Comparison of ENCODE assay signal across 16 mouse cellular contexts in the genomic region with DNA sequence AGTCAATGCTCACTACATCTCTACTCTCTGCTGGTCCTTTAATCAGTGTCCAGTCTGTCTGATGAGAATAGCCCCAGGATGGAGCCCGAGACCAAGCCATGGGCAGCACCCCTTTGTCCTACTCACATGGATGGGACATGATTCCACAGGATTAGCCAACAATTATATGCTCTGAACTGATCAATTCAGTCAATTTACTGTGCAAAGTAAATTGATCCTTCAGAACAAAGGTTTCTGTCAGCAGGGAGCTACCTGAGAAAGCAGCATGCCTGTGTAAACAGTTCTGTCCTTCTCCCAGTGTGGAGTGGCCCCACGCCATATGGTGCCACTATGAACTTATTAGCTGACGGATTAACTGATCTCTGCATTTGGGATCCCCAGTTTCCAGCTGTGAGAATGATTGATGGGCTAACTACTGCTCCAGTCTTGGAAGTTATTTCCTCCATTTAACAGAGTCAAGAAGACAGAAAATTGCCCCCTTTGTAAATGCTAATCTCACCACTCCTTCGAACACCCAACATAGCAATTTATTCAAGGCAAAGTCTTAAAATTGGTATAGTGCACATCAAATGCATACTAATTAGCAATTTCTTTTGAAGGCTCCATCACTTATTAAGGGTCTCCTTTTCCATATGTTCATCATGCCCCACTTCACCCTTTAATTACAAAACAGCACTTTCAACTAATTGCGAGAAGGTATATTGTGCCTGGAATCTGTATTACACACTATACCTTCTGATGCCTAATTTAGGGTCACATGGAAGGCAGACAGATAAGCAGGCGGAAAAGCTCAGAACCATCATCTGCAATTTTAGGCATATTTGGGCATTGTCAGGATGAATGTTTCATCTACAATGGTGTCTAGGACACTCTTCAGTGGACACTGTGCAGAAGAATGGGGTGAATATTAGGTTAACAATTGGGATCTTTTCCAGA.
DNase-seq lines count a peak whose midpoint lies in the region; ATAC-seq and TF ChIP-seq lines count a peak whose summit lies in the region.
"Had no signal": no experiment of that assay in that cellular context is flagged by ENCODE, and none has a peak within 500 bp of the region (broad histone marks: within the 10 kb centered on the region; RNA-seq: fewer than 3 reads in every experiment).

No protein-coding gene starts in this region.

- no peak overlapping the region for H3K9ac ChIP-seq in hindbrain, postnatal 0 days (replicated peaks; ENCODE audit: low read length)
- no peak overlapping the region for H3K9ac ChIP-seq in forebrain, embryonic 16.5 days (replicated peaks; ENCODE audit: low read depth, low read length)
- H3K9ac ChIP-seq in midbrain, embryonic 15.5 days = no peak overlapping the region
- H3K9ac ChIP-seq: kidney, embryonic 15.5 days; liver, embryonic 14.5 days had no signal

- no peak overlapping the region for H3K4me2 ChIP-seq in hindbrain, postnatal 0 days (ENCODE audit: low read depth, low read length)
- H3K4me2 ChIP-seq in forebrain, embryonic 16.5 days (ENCODE audit: low read length) = no peak overlapping the region
- H3K4me2 ChIP-seq in midbrain, embryonic 15.5 days = no peak overlapping the region
- H3K4me2 ChIP-seq: kidney, embryonic 15.5 days had no signal

- peaks cover 4% of the 10 kb centered on the region; the same call in 1 of the 2 replicates for H3K27me3 ChIP-seq in hindbrain, embryonic 10.5 days (ENCODE audit: insufficient read depth, poor library complexity, severe bottlenecking)
- H3K27me3 ChIP-seq in hindbrain, postnatal 0 days (ENCODE audit: insufficient read depth, low read length) = no peaks in the 10 kb centered on the region
- H3K27me3 ChIP-seq in embryonic facial prominence, embryonic 10.5 days (replicated peaks; ENCODE audit: low read depth, poor library complexity, severe bottlenecking) = no peaks in the 10 kb centered on the region
- H3K27me3 ChIP-seq in forebrain, embryonic 16.5 days (replicated peaks; ENCODE audit: control insufficient read depth, insufficient read depth, low read length) = no peaks in the 10 kb centered on the region
- no peaks in the 10 kb centered on the region for H3K27me3 ChIP-seq in midbrain, embryonic 15.5 days (replicated peaks)
- H3K27me3 ChIP-seq: kidney, embryonic 15.5 days; Patski had no signal

- DNase-seq in hindbrain, embryonic 10.5 days (ENCODE audit: low spot score) = peak; percentile 16
- no peak for DNase-seq in hindbrain, postnatal 0 days (ENCODE audit: low spot score)
- DNase-seq in embryonic facial prominence, embryonic 10.5 days (ENCODE audit: low spot score) = peak; percentile 23
- no peak for DNase-seq in kidney, adult 8-10 months
- no peak for DNase-seq in thymus, postnatal 4 days
- DNase-seq in left cerebral cortex, postnatal 25 days (ENCODE audit: low spot score in 2 of 2) = no peak
- DNase-seq: cerebellum, adult 8-10 months; left cerebral cortex, postnatal 4 days; lung, postnatal 14 days had no signal

- no peak for TF ChIP-seq CTCF in hindbrain, postnatal 0 days (IDR thresholded peaks at IDR 0.05; ENCODE audit: low read depth)

- H3K27ac ChIP-seq in hindbrain, embryonic 10.5 days = no peak overlapping the region
- no peak overlapping the region for H3K27ac ChIP-seq in hindbrain, postnatal 0 days
- no peak overlapping the region for H3K27ac ChIP-seq in embryonic facial prominence, embryonic 10.5 days (replicated peaks)
- H3K27ac ChIP-seq in forebrain, embryonic 16.5 days (ENCODE audit: low read length) = peak overlapping the region; percentile 75
- H3K27ac ChIP-seq in midbrain, embryonic 15.5 days = no peak overlapping the region
- H3K27ac ChIP-seq: kidney, embryonic 15.5 days; liver, embryonic 14.5 days had no signal

- no peak for ATAC-seq in hindbrain, postnatal 0 days
- peak; percentile 87 for ATAC-seq in forebrain, embryonic 16.5 days
- 0 out of 2 replicates have a peak, but pooled peaks have one; percentile 60 for ATAC-seq in midbrain, embryonic 15.5 days (replicated peaks)
- ATAC-seq: inflammation-experienced regulatory T-cells, adult 6 months; Patski had no signal

- WGBS in hindbrain, embryonic 10.5 days = 48% methylated on average over 6 of the region's 6 CpGs
- WGBS in hindbrain, postnatal 0 days = 38% methylated on average over 6 of the region's 6 CpGs
- 43% methylated on average over 6 of the region's 6 CpGs for WGBS in embryonic facial prominence, embryonic 10.5 days
- WGBS in forebrain, embryonic 16.5 days = 7% methylated on average over 6 of the region's 6 CpGs
- 47% methylated on average over 6 of the region's 6 CpGs for WGBS in midbrain, embryonic 15.5 days

- no peak overlapping the region for H3K4me3 ChIP-seq in hindbrain, embryonic 10.5 days
- H3K4me3 ChIP-seq in hindbrain, postnatal 0 days (ENCODE audit: low read length) = no peak overlapping the region
- no peak overlapping the region for H3K4me3 ChIP-seq in embryonic facial prominence, embryonic 10.5 days
- no peak overlapping the region for H3K4me3 ChIP-seq in forebrain, embryonic 16.5 days (replicated peaks; ENCODE audit: low read length)
- no peak overlapping the region for H3K4me3 ChIP-seq in midbrain, embryonic 15.5 days
- H3K4me3 ChIP-seq: kidney, embryonic 15.5 days; myocyte had no signal

- no peaks in the 10 kb centered on the region for H3K36me3 ChIP-seq in hindbrain, embryonic 10.5 days
- no peaks in the 10 kb centered on the region for H3K36me3 ChIP-seq in hindbrain, postnatal 0 days (ENCODE audit: insufficient read depth, low read length)
- no peaks in the 10 kb centered on the region for H3K36me3 ChIP-seq in embryonic facial prominence, embryonic 10.5 days (replicated peaks)
- H3K36me3 ChIP-seq in forebrain, embryonic 16.5 days (ENCODE audit: control insufficient read depth, insufficient read depth) = no peaks in the 10 kb centered on the region
- no peaks in the 10 kb centered on the region for H3K36me3 ChIP-seq in midbrain, embryonic 15.5 days (replicated peaks)
- H3K36me3 ChIP-seq: kidney, embryonic 15.5 days had no signal

- no peaks in the 10 kb centered on the region for H3K9me3 ChIP-seq in hindbrain, embryonic 10.5 days
- H3K9me3 ChIP-seq in hindbrain, postnatal 0 days (ENCODE audit: low read length) = no peaks in the 10 kb centered on the region
- no peaks in the 10 kb centered on the region for H3K9me3 ChIP-seq in embryonic facial prominence, embryonic 10.5 days
- no peaks in the 10 kb centered on the region for H3K9me3 ChIP-seq in forebrain, embryonic 16.5 days (ENCODE audit: control insufficient read depth, low read length)
- H3K9me3 ChIP-seq in midbrain, embryonic 15.5 days = no peaks in the 10 kb centered on the region
- H3K9me3 ChIP-seq: kidney, embryonic 15.5 days had no signal

- H3K4me1 ChIP-seq in hindbrain, embryonic 10.5 days (replicated peaks) = peaks cover 15% of the 10 kb centered on the region
- H3K4me1 ChIP-seq in hindbrain, postnatal 0 days (ENCODE audit: insufficient read depth, low read length) = no peaks in the 10 kb centered on the region
- H3K4me1 ChIP-seq in embryonic facial prominence, embryonic 10.5 days = peaks cover 8% of the 10 kb centered on the region; the same call in 1 of the 2 replicates
- H3K4me1 ChIP-seq in forebrain, embryonic 16.5 days (replicated peaks; ENCODE audit: control insufficient read depth, insufficient read depth, low read length) = peaks cover 4% of the 10 kb centered on the region; the same call in 1 of the 2 replicates
- 0 out of 2 replicates have a peak, but pooled peaks cover 4% of the 10 kb centered on the region for H3K4me1 ChIP-seq in midbrain, embryonic 15.5 days
- H3K4me1 ChIP-seq: kidney, embryonic 15.5 days had no signal

- intact Hi-C loops in left cerebral cortex, postnatal 25 days (cut with DNase I) = no loop called here

Comparison
In these comparisons a context has a peak if more than half of its experiments do, and no peak if none do; other contexts are left out.
1. DNase-seq: peak in hindbrain, embryonic 10.5 days (single experiment) and embryonic facial prominence, embryonic 10.5 days (single experiment); none in hindbrain, postnatal 0 days (single experiment), kidney, adult 8-10 months (0 of 2), thymus, postnatal 4 days (single experiment) and left cerebral cortex, postnatal 25 days (0 of 2).